Mouse (Mus musculus): ENCODE data around the gene Lsamp. TPM values are rescaled to one million over a fixed set of nuclear protein-coding genes. Genes with fewer than 3 reads are reported as not detected.
A peak's percentile ranks its signal among the peaks of the same experiment; 100 is the strongest.

Lsamp gene
- polyA plus RNA-seq, 1 experiment from 2014 or later: 5.4 TPM

DNA sequence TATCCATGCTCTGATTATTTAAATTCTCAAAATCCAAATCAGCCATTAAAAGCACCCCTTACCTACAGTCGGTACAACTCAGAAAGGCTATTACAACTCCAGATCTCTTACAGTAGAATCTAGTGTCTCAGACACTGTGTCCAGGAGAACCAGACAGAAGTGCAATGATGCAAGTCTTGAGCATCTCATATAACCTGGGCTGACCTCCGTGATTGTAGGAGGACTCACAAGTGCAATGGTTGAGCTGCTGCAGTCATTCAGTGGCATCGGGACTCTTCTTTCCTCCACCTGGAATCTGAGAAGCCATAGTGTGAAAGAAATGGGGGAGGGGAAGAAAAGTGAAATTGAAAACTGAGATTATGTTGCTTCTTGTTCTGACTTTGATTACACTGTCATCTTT, 1850.5 kb downstream of the Lsamp start:
- ATAC-seq (replicated peaks; ENCODE audit: low FRiP score, low TSS enrichment, low read depth): no peak
- Histone ChIP-seq H3K4me1 (replicated peaks; ENCODE audit: control insufficient read depth, insufficient read depth, low read length) (peaks cover 2% of the 10 kb centered on the region; the same call in 1 of the 2 replicates), H3K9ac (ENCODE audit: low read length) (no peak overlapping the region), H3K4me2 (ENCODE audit: low read length) (no peak overlapping the region), H3K36me3 (ENCODE audit: control insufficient read depth, insufficient read depth, low read length) (no peaks in the 10 kb centered on the region), H3K4me3 (ENCODE audit: low read depth, low read length) (no peak overlapping the region), H3K27me3 (replicated peaks; ENCODE audit: control insufficient read depth, insufficient read depth, low read length) (no peaks in the 10 kb centered on the region), H3K9me3 (ENCODE audit: control insufficient read depth, low read length) (no peaks in the 10 kb centered on the region), H3K27ac (ENCODE audit: low read depth) (no peak overlapping the region)
- no peak for DNase-seq (ENCODE audit: low spot score)
- WGBS: 85% methylated on average over 3 of the region's 3 CpGs

DNA sequence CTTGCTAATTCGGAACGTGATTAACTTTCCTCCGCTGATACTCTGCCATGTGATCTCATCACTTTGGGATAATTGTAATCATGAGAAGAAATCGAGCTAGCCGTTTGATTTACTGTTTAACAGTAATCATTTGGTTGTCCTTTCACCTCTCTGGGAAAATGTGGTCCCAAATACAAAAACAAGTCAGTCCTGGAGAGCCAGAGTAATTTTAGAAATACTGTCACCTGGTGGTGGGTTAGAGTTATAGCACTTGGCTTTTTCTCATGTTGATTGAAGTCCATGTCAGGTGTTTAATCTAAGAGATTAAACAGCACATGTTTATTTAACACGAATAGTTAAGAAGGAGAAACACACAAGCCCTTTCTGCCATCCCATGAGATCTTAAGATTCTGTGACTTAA, 1851.6 kb downstream of the Lsamp start:
- ATAC-seq (replicated peaks; ENCODE audit: low FRiP score, low TSS enrichment, low read depth) (no peak), DNase-seq (ENCODE audit: low spot score) (no peak)
- peaks cover 4% of the 10 kb centered on the region; the same call in 1 of the 2 replicates for H3K4me1 ChIP-seq (replicated peaks; ENCODE audit: control insufficient read depth, insufficient read depth, low read length)
- H3K4me3 ChIP-seq (ENCODE audit: low read depth, low read length): no peak overlapping the region
- 54% methylated on average over 6 of the region's 6 CpGs for WGBS
- no peaks in the 10 kb centered on the region for H3K27me3 ChIP-seq (replicated peaks; ENCODE audit: control insufficient read depth, insufficient read depth, low read length)
- no peaks in the 10 kb centered on the region for H3K36me3 ChIP-seq (ENCODE audit: control insufficient read depth, insufficient read depth, low read length)
- H3K9ac ChIP-seq (ENCODE audit: low read length): no peak overlapping the region
- H3K4me2 ChIP-seq (ENCODE audit: low read length): no peak overlapping the region
- no peaks in the 10 kb centered on the region for H3K9me3 ChIP-seq (ENCODE audit: control insufficient read depth, low read length)
- no peak overlapping the region for H3K27ac ChIP-seq (ENCODE audit: low read depth)

DNA sequence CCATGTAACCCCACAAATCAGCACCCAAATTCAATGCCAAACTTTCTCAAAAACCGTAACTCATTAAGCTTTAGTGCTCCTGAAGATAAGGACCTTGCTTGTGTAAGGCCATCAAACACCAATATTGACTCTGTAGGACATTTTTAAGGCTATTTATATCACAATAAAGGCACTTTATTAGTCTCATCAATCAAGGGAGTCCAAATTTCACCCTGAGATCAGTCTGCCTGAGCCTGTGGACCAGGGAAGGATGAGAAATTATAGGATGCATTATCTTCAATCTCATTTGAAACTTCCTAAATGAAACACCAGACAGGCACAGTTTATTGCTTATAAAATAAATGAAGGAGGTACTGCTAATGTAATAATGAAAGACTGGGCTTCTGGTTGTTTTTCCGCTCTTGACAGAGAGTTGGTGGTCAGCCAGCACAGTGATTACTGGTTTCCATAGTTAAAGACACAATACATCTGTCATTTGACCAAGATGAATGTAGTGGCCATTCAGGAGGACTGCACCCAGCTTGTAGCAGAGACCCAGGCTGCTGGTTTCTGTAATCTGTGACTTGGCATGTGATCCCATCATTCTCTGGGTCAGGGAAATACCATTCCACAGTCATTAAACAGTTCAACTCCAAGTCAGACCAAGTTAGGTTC, 1855.7 kb downstream of the Lsamp start:
- Histone ChIP-seq H3K4me3 (ENCODE audit: low read depth, low read length) (no peak overlapping the region), H3K27me3 (replicated peaks; ENCODE audit: control insufficient read depth, insufficient read depth, low read length) (no peaks in the 10 kb centered on the region), H3K4me1 (replicated peaks; ENCODE audit: control insufficient read depth, insufficient read depth, low read length) (peaks cover 4% of the 10 kb centered on the region; the same call in 1 of the 2 replicates), H3K36me3 (ENCODE audit: control insufficient read depth, insufficient read depth, low read length) (no peaks in the 10 kb centered on the region), H3K9me3 (ENCODE audit: control insufficient read depth, low read length) (no peaks in the 10 kb centered on the region), H3K4me2 (ENCODE audit: low read length) (no peak overlapping the region), H3K27ac (ENCODE audit: low read depth) (no peak overlapping the region), H3K9ac (ENCODE audit: low read length) (no peak overlapping the region)
- DNase-seq (ENCODE audit: low spot score) (no peak), ATAC-seq (replicated peaks; ENCODE audit: low FRiP score, low TSS enrichment, low read depth) (no peak)
- 51% methylated on average over 2 of the region's 2 CpGs for WGBS

DNA sequence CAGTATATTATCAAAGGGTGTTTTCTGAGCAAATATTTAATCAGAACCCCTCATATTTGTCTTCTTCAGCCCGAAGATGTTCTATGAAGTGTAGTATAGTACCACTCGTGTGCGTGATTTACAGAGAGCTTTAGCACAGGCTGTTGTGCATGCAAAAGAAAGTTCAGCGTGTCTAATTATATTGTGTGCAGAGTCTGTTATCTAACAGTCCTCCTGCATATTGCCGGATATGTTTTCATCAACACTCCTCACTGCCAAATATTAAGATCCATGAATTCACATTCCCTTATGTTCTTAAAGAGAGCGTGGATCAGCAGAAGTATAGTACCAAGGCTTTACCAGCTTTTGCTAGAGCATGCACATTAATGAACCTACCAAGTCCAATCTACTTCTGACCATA, 1862.7 kb downstream of the Lsamp start:
- no peaks in the 10 kb centered on the region for H3K27me3 ChIP-seq (replicated peaks; ENCODE audit: control insufficient read depth, insufficient read depth, low read length)
- H3K27ac ChIP-seq (ENCODE audit: low read depth): no peak overlapping the region
- no peak overlapping the region for H3K4me3 ChIP-seq (ENCODE audit: low read depth, low read length)
- 75% methylated on average over 6 of the region's 6 CpGs for WGBS
- no peak for DNase-seq (ENCODE audit: low spot score)
- no peak for ATAC-seq (replicated peaks; ENCODE audit: low FRiP score, low TSS enrichment, low read depth)
- no peaks in the 10 kb centered on the region for H3K9me3 ChIP-seq (ENCODE audit: control insufficient read depth, low read length)
- no peaks in the 10 kb centered on the region for H3K4me1 ChIP-seq (replicated peaks; ENCODE audit: control insufficient read depth, insufficient read depth, low read length)
- no peak overlapping the region for H3K9ac ChIP-seq (ENCODE audit: low read length)
- H3K36me3 ChIP-seq (ENCODE audit: control insufficient read depth, insufficient read depth, low read length): no peaks in the 10 kb centered on the region
- no peak overlapping the region for H3K4me2 ChIP-seq (ENCODE audit: low read length)

DNA sequence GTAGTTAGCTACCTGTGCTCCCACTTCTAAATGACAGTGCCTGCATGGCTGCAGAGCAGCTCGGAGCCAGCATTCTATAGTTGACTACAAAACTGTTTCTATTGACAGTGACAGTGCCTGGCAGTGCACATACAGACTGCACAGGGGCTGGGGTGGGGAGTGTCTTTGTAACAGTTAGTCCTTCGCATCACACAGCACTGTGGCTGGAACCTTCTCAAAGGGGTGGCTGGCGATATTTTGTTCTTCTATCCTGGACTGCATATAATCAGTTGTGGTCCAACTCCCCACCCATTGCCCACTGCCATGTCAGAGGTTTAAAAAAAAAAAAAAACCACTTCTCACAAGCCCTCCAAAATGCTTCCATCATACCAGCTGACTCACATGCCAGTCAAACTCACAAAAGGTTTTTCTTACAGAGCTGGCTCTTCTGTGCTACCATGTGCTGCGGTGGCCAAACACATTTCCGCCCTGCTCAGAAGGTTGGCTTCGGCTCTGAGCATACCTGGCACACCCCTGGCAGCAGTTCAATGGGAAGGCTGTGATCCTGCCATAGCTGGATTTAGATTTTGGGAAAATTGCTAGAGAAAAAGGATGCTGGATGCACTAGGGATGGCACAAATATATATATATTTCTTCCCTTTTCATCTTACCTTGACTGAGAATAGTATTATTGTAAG, 1887.9 kb downstream of the Lsamp start:
- Histone ChIP-seq H3K9ac (ENCODE audit: low read length) (no peak overlapping the region), H3K9me3 (ENCODE audit: control insufficient read depth, low read length) (no peaks in the 10 kb centered on the region), H3K27me3 (replicated peaks; ENCODE audit: control insufficient read depth, insufficient read depth, low read length) (no peaks in the 10 kb centered on the region), H3K4me3 (ENCODE audit: low read depth, low read length) (no peak overlapping the region), H3K36me3 (ENCODE audit: control insufficient read depth, insufficient read depth, low read length) (no peaks in the 10 kb centered on the region), H3K4me2 (ENCODE audit: low read length) (no peak overlapping the region), H3K4me1 (replicated peaks; ENCODE audit: control insufficient read depth, insufficient read depth, low read length) (no peaks in the 10 kb centered on the region), H3K27ac (ENCODE audit: low read depth) (no peak overlapping the region)
- no peak for ATAC-seq (replicated peaks; ENCODE audit: low FRiP score, low TSS enrichment, low read depth)
- 84% methylated on average over 6 of the region's 6 CpGs for WGBS
- DNase-seq (ENCODE audit: low spot score): no peak

DNA sequence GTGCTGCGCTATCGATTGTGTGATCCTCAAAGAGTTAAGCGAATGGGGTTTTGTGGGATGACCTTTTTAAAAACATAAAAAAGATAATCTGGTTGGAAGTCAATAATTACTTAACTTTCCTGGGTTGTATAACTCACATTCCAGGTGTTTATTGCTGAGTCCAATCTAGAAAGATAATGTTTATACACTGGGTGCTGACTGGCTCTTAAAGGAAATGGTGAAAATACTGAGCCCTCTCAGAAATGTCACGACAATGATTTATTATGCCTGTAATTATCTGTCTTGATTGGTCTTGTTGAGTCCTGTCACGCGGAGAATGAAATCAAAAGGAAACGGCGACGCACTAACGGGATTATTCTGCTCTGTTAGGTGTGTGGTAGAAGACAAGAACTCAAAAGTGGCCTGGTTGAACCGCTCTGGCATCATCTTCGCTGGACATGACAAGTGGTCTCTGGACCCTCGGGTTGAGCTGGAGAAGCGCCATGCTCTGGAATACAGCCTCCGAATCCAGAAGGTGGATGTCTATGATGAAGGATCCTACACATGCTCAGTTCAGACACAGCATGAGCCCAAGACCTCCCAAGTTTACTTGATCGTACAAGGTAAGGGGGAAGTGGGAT, 1904.5 kb downstream of the Lsamp start:
- Histone ChIP-seq H3K4me3 (ENCODE audit: low read depth, low read length) (no peak overlapping the region), H3K9ac (ENCODE audit: low read length) (no peak overlapping the region), H3K36me3 (ENCODE audit: control insufficient read depth, insufficient read depth, low read length) (no peaks in the 10 kb centered on the region), H3K27me3 (replicated peaks; ENCODE audit: control insufficient read depth, insufficient read depth, low read length) (no peaks in the 10 kb centered on the region), H3K9me3 (ENCODE audit: control insufficient read depth, low read length) (no peaks in the 10 kb centered on the region), H3K4me2 (ENCODE audit: low read length) (no peak overlapping the region), H3K27ac (ENCODE audit: low read depth) (no peak overlapping the region), H3K4me1 (replicated peaks; ENCODE audit: control insufficient read depth, insufficient read depth, low read length) (no peaks in the 10 kb centered on the region)
- ATAC-seq (replicated peaks; ENCODE audit: low FRiP score, low TSS enrichment, low read depth) (peak; percentile 64; the same call in 1 of the 2 replicates), DNase-seq (ENCODE audit: low spot score) (peak; percentile 52)
- 66% methylated on average over 16 of the region's 16 CpGs for WGBS

DNA sequence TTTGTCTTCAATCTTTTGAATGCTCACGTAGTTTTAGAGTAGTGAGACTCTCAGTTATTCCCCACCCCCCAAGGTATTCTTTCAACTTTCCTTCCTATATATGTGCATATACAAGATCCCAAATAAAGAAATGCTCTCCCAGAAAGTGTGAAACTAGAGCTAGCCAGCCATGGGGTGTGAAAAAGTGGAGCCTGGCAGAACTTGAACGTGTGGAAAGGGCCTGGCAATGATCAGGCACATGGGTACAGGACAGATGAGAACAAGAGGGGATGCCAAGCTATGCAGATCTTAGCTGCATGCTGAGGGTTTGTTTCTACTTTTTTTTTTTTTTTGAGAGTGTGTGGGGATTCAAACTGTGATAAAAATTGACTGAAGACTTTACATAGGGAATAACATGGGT, 1916.6 kb downstream of the Lsamp start:
- no peaks in the 10 kb centered on the region for H3K9me3 ChIP-seq (ENCODE audit: control insufficient read depth, low read length)
- H3K4me2 ChIP-seq (ENCODE audit: low read length): no peak overlapping the region
- no peaks in the 10 kb centered on the region for H3K4me1 ChIP-seq (replicated peaks; ENCODE audit: control insufficient read depth, insufficient read depth, low read length)
- H3K36me3 ChIP-seq (ENCODE audit: control insufficient read depth, insufficient read depth, low read length): no peaks in the 10 kb centered on the region
- H3K9ac ChIP-seq (ENCODE audit: low read length): no peak overlapping the region
- WGBS: 53% methylated on average over 2 of the region's 2 CpGs
- H3K27me3 ChIP-seq (replicated peaks; ENCODE audit: control insufficient read depth, insufficient read depth, low read length): no peaks in the 10 kb centered on the region
- no peak overlapping the region for H3K27ac ChIP-seq (ENCODE audit: low read depth)
- H3K4me3 ChIP-seq (ENCODE audit: low read depth, low read length): no peak overlapping the region
- DNase-seq (ENCODE audit: low spot score) (no peak), ATAC-seq (replicated peaks; ENCODE audit: low FRiP score, low TSS enrichment, low read depth) (no peak)

DNA sequence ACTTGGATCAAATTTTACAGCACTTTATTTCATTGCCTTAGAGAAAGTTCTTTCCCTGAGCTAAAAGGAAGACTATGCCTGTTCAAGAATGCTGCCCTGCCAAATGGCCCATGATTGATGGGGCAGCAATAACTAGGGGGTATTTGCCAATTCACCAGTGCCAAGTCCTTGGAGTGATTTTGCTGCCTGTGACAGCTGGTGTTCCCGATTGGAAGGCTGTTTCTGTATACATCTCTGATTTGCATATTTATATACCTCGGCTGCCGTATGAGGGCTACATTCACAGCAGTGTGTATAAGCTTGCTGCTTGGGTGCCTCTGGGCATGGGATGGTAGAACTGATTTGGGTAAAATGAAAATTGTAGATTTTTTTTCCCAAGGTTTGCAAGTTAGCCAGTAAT, 1919.5 kb downstream of the Lsamp start:
- 68% methylated on average over 3 of the region's 3 CpGs for WGBS
- Histone ChIP-seq H3K36me3 (ENCODE audit: control insufficient read depth, insufficient read depth, low read length) (no peaks in the 10 kb centered on the region), H3K9me3 (ENCODE audit: control insufficient read depth, low read length) (no peaks in the 10 kb centered on the region), H3K4me2 (ENCODE audit: low read length) (no peak overlapping the region), H3K4me3 (ENCODE audit: low read depth, low read length) (no peak overlapping the region), H3K27me3 (replicated peaks; ENCODE audit: control insufficient read depth, insufficient read depth, low read length) (no peaks in the 10 kb centered on the region), H3K9ac (ENCODE audit: low read length) (no peak overlapping the region), H3K27ac (ENCODE audit: low read depth) (no peak overlapping the region), H3K4me1 (replicated peaks; ENCODE audit: control insufficient read depth, insufficient read depth, low read length) (no peaks in the 10 kb centered on the region)
- no peak for ATAC-seq (replicated peaks; ENCODE audit: low FRiP score, low TSS enrichment, low read depth)
- DNase-seq (ENCODE audit: low spot score): no peak
